In genomic region chr9:107355870-107356765, GRCm38 (mm10) we compare ENCODE assay signal across 8 mouse cellular contexts. TPM values are rescaled to one million over a fixed set of nuclear protein-coding genes. Genes with fewer than 3 reads are reported as not detected.
A peak's percentile ranks its signal among the peaks of the same experiment; 100 is the strongest.
DNase-seq lines count a peak whose midpoint lies in the region; ATAC-seq lines count a peak whose summit lies in the region.

No protein-coding gene starts in this region.

- ATAC-seq in neutrophil, adult 5-6 weeks (ENCODE audit: extremely low read depth, insufficient number of reproducible peaks, low FRiP score, poor library complexity, severe bottlenecking) = peak; percentile 45; the same call in 1 of the 2 replicates

- intact Hi-C loops in left cerebral cortex, postnatal 25 days (cut with DNase I) = loop anchor here (1.0 kb wide), 1 partner anchor 62 kb away; no protein-coding TSS in a partner anchor

- DNase-seq in urinary bladder, postnatal 25 days (ENCODE audit: low spot score) = peak; percentile 52
- DNase-seq in urinary bladder, adult 2 months (ENCODE audit: low spot score) = no peak
- peak; percentile 71 for DNase-seq in adrenal gland, postnatal 14 days
- DNase-seq in embryo, embryonic 11.5 days (ENCODE audit: low read depth, low spot score) = peak; percentile 54
- peak; percentile 87 for DNase-seq in induced T-regulatory cell, adult 2 months (ENCODE audit: low read depth)
- DNase-seq in left cerebral cortex, postnatal 25 days (ENCODE audit: low spot score in 2 of 2) = peak; percentile 64 to 69
- no peak for DNase-seq in yolk sac, embryonic 10.5 days (ENCODE audit: low spot score)

RNA-seq across cellular contexts. Expression of gene 6430571L13Rik, which starts 15.7 kb away (rescaled TPM):
- 1.7 and 1.9 TPM in 2 replicates for polyA plus RNA-seq in urinary bladder, adult 2 months (2012; rRNA removed)
- total RNA-seq in adrenal gland, postnatal 14 days (2021) = 2.3 and 2.8 TPM in 2 replicates
- total RNA-seq in left cerebral cortex, postnatal 25 days (2021) = 1 to 10 TPM; 3.7 to 4.0 TPM
- total RNA-seq in neutrophil, adult 5-6 weeks (2017) = 0.12 TPM in 1 of 2 replicates, not detected in the other

RNA-seq across cellular contexts. Expression of gene Hemk1, which starts 18.0 kb away (rescaled TPM):
- polyA plus RNA-seq in urinary bladder, adult 2 months (2012; rRNA removed) = 19.7 and 20.0 TPM in 2 replicates
- 23.1 and 23.9 TPM in 2 replicates for total RNA-seq in adrenal gland, postnatal 14 days (2021)
- total RNA-seq in left cerebral cortex, postnatal 25 days (2021) = 10 to 100 TPM; 17.2 to 18.2 TPM
- 9.7 and 12.6 TPM in 2 replicates for total RNA-seq in neutrophil, adult 5-6 weeks (2017)

RNA-seq across cellular contexts. Expression of gene Cacna2d2, which starts 43.3 kb away (rescaled TPM):
- 0.46 and 0.84 TPM in 2 replicates for polyA plus RNA-seq in urinary bladder, adult 2 months (2012; rRNA removed)
- 5.1 and 6.6 TPM in 2 replicates for total RNA-seq in adrenal gland, postnatal 14 days (2021)
- total RNA-seq in left cerebral cortex, postnatal 25 days (2021) = 10 to 100 TPM; 25.4 to 40.2 TPM
- total RNA-seq in neutrophil, adult 5-6 weeks (2017) = 0.49 and 0.58 TPM in 2 replicates

Comparison
In these comparisons a context has a peak if more than half of its experiments do, and no peak if none do; other contexts are left out.
1. DNase-seq: peak in urinary bladder, postnatal 25 days (single experiment), adrenal gland, postnatal 14 days (single experiment), embryo, embryonic 11.5 days (single experiment), induced T-regulatory cell, adult 2 months (single experiment) and left cerebral cortex, postnatal 25 days (2 of 2); none in urinary bladder, adult 2 months (single experiment) and yolk sac, embryonic 10.5 days (single experiment).